Mouse (Mus musculus): ENCODE results near the gene Pkp3.

DNA sequence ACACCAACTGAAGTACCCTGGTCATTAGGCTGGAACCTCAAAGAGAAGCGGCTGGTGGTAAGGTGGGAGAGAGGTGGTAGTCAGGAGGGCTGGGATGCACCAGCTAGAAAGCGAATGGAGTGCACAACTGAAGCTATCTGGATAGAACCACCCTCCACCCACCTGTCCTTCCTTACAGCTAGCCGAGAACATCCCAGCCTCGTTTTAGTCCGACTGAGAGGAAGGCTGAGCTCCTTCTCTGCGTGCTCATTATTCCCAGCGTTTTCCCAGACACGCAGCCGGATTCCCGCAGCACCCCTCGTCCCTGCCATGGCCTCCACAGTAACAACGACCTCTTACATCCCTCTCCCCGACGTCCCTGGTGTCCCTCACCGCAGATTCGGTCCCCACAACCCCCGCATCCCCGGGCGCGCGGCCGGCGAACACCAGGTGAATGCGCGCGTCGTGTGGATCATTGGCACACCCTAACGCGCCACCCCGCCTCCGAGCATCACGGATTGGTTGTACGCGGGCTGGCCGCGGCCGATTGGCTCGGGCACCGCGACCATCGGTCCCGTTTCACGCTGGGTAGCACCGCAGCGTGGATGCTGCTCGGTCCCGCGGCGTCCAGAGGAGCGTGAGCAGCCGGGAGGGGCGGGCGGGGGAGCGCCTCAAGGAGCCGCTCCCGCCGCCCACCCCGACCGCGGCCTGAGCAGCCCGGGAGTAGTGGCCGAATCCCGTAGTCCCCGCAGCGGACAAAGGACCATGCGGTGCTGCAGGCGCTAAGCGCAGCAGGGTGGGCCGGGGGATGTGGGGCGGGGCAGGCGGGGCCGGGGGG, 17.4 kb upstream of the Pkp3 start, which contains the start of gene B4galnt4:
- TF ChIP-seq CTCF (conservative IDR thresholded peaks at IDR 0.05; ENCODE audit: insufficient read depth, insufficient read length, low read depth, low read length) (no peak), POLR2A (IDR thresholded peaks at IDR 0.05; ENCODE audit: low read depth, low read length) (no peak)
